Mouse (Mus musculus): ENCODE results near the gene Dnajc3. TPM values are rescaled to one million over a fixed set of nuclear protein-coding genes. Genes with fewer than 3 reads are reported as not detected.

Dnajc3 gene
- total RNA-seq (2021) = 10 to 100 TPM; 68.4 to 70.1 TPM
- long read RNA-seq, experiment 1, full-length matches to known transcripts = 93 of 139 reads
- long read RNA-seq, experiment 1, partial matches to known transcripts = 36 of 139 reads
- long read RNA-seq, experiment 1, other reads (novel, unspliced or antisense) = 10 of 139 reads
- long read RNA-seq, experiment 2, full-length matches to known transcripts = 25 of 34 reads
- long read RNA-seq, experiment 2, partial matches to known transcripts = 1 of 34 reads
- long read RNA-seq, experiment 2, other reads (novel, unspliced or antisense) = 8 of 34 reads

- DNase-seq = peak; percentile 100
These were observed at the start of gene Dnajc3 for GRCm38 (mm10) chr14:118937533-118938492. Gene Dnajc3 (plus strand): TSS chr14:118937976.

DNA sequence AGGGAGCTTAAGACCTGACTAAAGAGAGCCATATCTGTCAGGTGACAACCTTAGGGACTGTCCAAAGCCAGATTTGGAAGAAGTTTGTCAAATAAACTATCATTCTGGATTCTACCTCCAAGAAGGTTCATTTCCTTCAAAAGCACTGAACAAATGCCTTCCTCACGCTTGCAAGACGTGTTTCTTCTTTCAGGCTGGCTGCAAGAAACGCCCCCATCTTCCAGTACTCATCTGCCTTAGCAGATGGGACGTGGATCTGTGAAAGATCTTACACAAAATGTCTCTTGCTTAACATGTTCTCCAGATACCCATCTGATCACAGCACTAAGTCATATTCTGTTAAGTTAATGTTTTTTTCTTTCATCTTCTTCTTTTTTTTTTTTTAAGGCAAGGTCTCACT, 47.7 kb upstream of the Dnajc3 start:
- no peak for DNase-seq

- DNase-seq = no peak
These were observed 42.5 kb upstream of the Dnajc3 start for GRCm38 (mm10) chr14:118895228-118895627.

DNA sequence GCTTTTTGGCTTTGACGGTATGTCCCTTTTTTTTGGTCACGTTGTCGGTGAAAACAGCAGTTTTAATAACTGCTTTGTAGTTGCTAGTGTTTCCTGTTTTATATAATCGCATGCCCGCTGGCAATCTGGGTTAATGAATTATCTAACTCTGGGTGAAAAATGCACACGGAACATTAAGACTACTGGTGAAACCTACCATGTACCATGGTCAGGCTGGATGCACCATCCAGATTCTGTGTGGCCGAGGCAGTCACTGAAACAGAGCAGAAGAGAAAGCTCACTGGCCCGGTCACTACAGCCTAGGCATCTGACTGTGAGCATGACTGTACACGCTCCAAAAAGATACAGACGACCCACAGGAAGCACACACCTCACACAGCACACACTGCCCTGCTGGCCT, 42.1 kb upstream of the Dnajc3 start:
- no peak for DNase-seq

- no peak for DNase-seq
These were observed 37.8 kb upstream of the Dnajc3 start for GRCm38 (mm10) chr14:118899940-118900339.

- DNase-seq = no peak
These were observed 36.9 kb upstream of the Dnajc3 start for GRCm38 (mm10) chr14:118900911-118901310.

DNA sequence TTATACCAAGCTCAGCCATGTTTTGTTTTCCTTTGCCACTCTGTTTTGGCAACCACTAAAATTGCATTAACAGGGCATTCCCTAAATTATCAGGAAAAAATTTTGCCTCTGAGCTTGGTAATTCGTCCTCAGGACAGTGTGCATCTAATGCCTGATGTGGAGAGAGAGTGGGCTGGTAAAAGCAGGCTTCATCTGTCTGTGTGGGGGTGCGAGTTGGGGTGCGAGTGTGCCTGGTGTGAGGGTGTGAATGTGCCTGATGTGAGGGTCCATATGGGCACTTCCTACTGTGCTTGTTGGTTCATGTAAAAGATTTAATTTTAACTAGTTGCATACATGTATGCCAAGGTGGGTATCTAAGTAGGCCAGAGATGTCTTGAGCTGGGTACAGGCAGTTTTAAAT, 34.4 kb upstream of the Dnajc3 start:
- DNase-seq = no peak

- DNase-seq = no peak
These were observed 33.8 kb upstream of the Dnajc3 start for GRCm38 (mm10) chr14:118903867-118904562.

GRCm38 (mm10) chr14:118907592-118907991, 30.2 kb upstream of the Dnajc3 start:
- DNase-seq = no peak

DNA sequence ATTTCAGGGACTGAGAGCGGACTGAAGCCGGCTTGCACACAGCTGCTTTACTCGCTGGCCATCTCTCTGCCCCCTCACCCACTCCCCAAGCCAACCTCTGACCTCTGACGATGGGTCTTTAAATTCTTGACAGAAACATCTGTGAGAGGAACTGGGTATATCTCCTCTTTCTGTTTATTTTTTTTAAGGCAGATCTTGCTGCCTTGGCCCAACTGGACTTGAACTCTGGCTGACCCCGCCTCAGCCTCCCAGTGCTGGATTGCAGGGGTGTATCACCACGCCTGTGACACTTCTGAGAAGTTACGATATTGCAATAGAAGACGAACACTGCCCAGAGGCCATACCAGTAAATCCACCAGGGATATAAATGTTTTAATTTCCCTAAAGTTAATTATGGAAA, 27.9 kb upstream of the Dnajc3 start:
- peak; percentile 22 to 48 for DNase-seq

GRCm38 (mm10) chr14:118910332-118911222, 27.2 kb upstream of the Dnajc3 start:
- peak; percentile 70 to 83 for DNase-seq

GRCm38 (mm10) chr14:118911521-118911920, 26.3 kb upstream of the Dnajc3 start:
- DNase-seq = no peak

- DNase-seq = no peak
These were observed 24.1 kb upstream of the Dnajc3 start for GRCm38 (mm10) chr14:118913651-118914050.

- DNase-seq = peak in 1 of 2 experiments; percentile 35
These were observed 18.8 kb upstream of the Dnajc3 start for GRCm38 (mm10) chr14:118919025-118919424.

- DNase-seq = no peak
These were observed 17.1 kb upstream of the Dnajc3 start for GRCm38 (mm10) chr14:118920654-118921053.

- DNase-seq = no peak
These were observed 15.5 kb upstream of the Dnajc3 start for GRCm38 (mm10) chr14:118922251-118922650.

GRCm38 (mm10) chr14:118922667-118923184, 15.1 kb upstream of the Dnajc3 start:
- peak; percentile 28 to 48 for DNase-seq

DNA sequence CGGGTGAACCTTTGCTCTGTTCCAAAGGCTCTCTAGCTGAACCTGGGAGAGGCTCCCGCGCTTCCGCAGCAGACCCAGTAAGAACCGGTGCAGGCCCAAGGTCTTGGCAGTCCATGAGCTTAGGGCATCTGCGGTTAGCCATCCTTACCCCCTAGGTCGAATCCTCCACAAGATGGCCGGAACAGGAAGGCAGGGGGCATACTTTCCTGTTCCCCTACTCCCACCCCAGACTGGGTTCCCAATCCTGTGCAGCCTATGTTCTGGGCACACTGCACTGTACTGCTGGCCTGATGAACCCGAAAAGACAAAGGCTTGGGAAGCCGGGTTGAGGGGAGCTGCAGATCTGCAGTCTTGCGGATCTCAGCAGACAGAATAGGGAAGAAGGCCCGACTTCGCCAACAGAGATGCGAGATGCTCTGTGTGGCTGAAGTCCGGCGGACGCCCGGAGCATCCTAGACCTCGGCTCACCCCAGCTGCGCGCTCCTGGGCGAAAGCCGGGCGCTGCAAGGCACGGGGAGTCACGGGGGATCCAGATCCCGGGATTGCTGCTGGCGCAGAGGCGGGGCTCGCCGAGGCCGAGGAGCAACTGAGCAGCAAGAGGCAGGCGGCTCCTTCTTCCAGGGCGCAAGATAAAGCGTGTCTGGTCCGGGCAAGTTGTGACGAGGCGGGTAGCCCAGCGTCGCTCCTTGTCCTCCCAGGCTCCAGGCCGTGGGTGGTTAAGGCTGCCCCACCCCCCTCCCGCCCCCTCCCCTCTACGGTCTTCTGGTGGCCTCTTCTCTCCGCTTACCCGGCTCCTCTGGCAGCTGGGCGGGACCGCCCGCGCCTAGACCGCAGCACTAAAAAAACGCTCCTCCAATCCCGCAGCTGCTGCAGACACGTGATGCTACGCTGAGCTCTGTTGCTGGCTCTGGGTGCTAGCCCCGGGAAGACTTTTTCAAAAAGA, 12.8 kb upstream of the Dnajc3 start, which contains the start of gene Dzip1:
Dzip1 (minus strand) TSS at position 788 of the 943 bp plus-strand sequence.
- peak; percentile 78 to 81 for DNase-seq

- no peak for DNase-seq
These were observed 9.2 kb upstream of the Dnajc3 start for GRCm38 (mm10) chr14:118928565-118928964.

DNA sequence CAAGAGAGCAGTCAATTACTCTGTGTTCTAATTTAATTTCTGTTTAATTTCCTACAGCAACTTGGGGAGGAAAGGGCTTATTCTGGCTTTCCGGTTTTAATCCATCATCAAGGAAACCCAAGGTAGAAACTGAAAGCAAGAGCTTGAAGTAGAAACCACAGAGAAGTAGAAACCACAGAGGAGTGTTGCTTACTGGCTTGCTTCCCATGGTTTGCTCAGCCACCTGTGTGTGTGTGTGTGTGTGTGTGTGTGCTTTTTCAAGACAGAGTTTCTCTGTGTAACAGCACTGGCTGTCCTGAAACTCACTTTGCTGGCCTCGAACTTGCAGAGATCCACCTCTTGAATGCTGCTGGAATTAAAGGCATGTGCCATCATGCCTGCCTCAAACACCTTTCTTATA, 8.0 kb upstream of the Dnajc3 start:
- no peak for DNase-seq

All from adrenal gland, postnatal 36 days (tissue).